Mouse (Mus musculus): ENCODE measurements around the gene 3110070M22Rik. TPM values are rescaled to one million over a fixed set of nuclear protein-coding genes. Genes with fewer than 3 reads are reported as not detected.

Gene 3110070M22Rik
- polyA plus RNA-seq, 1 experiment, result 1.6 TPM

GRCm38 (mm10) chr13:119461900-119462595 lies 26.1 kb downstream of the 3110070M22Rik start:
- Histone ChIP-seq H3K4me1 (ENCODE audit: control insufficient read depth, insufficient read depth, insufficient read length, low read length) (no peaks in the 10 kb centered on the region; the same call in 1 of the 2 replicates), H3K4me3 (ENCODE audit: low read depth, low read length) (peak overlapping the region; percentile 85), H3K36me3 (ENCODE audit: control insufficient read depth, insufficient read depth, low read length) (peaks cover 12% of the 10 kb centered on the region), H3K27ac (ENCODE audit: insufficient read depth, low read depth, low read length) (peak overlapping the region; percentile 60), H3K27me3 (ENCODE audit: control insufficient read depth, insufficient read depth, low read length) (no peaks in the 10 kb centered on the region)
- 3% methylated on average over 10 of the region's 10 CpGs for WGBS
- TF ChIP-seq CTCF (IDR thresholded peaks at IDR 0.05; ENCODE audit: extremely low read depth, insufficient read length, insufficient replicate concordance, low read depth, low read length), result no peak
- TF ChIP-seq POLR2A (IDR thresholded peaks at IDR 0.05; ENCODE audit: low read depth, low read length), result no peak

DNA sequence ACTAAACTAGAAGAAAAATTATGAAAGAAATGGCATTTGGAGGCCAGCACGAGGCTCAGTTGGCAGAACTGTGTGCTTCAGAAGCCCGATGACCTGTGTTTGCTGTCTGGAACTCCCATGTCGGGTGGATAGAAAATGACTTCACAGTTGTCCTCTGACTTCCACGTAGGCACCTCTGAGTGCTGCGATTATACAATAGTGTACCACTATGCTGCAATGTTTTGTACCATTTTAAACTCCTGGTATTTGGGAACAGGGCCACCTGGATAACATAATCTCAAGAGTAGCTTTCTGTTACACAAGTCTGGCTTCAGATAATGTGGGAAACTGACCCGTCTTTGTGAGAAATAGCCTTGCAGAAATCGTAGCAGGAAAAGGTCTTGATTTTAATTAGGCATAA lies 31.8 kb downstream of the 3110070M22Rik start:
- TF ChIP-seq POLR2A (IDR thresholded peaks at IDR 0.05; ENCODE audit: low read depth, low read length), result no peak
- no peak for TF ChIP-seq CTCF (IDR thresholded peaks at IDR 0.05; ENCODE audit: extremely low read depth, insufficient read length, insufficient replicate concordance, low read depth, low read length)
- H3K4me1 ChIP-seq (ENCODE audit: control insufficient read depth, insufficient read depth, insufficient read length, low read length), result no peaks in the 10 kb centered on the region
- H3K4me3 ChIP-seq (ENCODE audit: low read depth, low read length), result no peak overlapping the region
- peaks cover 33% of the 10 kb centered on the region for H3K36me3 ChIP-seq (ENCODE audit: control insufficient read depth, insufficient read depth, low read length)
- WGBS, result 88% methylated on average over 7 of the region's 7 CpGs
- no peaks in the 10 kb centered on the region for H3K27me3 ChIP-seq (ENCODE audit: control insufficient read depth, insufficient read depth, low read length)
- H3K27ac ChIP-seq (ENCODE audit: insufficient read depth, low read depth, low read length), result no peak overlapping the region

DNA sequence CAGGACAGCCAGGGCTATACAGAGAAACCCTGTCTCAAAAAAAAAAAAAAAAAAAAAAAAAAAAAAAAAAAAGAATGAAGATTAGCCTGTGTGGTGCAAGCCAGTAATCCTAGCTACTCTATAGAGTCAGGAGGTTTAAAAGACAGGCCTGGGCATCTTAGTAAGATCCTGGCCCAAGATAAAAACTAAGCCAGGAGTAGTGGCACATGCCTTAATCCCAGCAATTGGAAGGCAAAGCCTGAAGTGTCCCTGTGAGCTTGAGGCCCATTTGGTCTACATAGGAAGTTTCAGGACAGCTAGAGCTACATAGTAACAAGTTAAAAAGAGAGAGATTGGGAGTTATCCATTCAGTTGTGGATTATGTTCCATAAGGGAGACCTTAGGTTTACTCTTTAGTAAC lies 33.1 kb downstream of the 3110070M22Rik start:
- H3K36me3 ChIP-seq (ENCODE audit: control insufficient read depth, insufficient read depth, low read length), result peaks cover 42% of the 10 kb centered on the region
- no peaks in the 10 kb centered on the region for H3K4me1 ChIP-seq (ENCODE audit: control insufficient read depth, insufficient read depth, insufficient read length, low read length)
- H3K27ac ChIP-seq (ENCODE audit: insufficient read depth, low read depth, low read length), result no peak overlapping the region
- H3K4me3 ChIP-seq (ENCODE audit: low read depth, low read length), result no peak overlapping the region
- TF ChIP-seq CTCF (IDR thresholded peaks at IDR 0.05; ENCODE audit: extremely low read depth, insufficient read length, insufficient replicate concordance, low read depth, low read length), result no peak
- no peak for TF ChIP-seq POLR2A (IDR thresholded peaks at IDR 0.05; ENCODE audit: low read depth, low read length)
- H3K27me3 ChIP-seq (ENCODE audit: control insufficient read depth, insufficient read depth, low read length), result no peaks in the 10 kb centered on the region

DNA sequence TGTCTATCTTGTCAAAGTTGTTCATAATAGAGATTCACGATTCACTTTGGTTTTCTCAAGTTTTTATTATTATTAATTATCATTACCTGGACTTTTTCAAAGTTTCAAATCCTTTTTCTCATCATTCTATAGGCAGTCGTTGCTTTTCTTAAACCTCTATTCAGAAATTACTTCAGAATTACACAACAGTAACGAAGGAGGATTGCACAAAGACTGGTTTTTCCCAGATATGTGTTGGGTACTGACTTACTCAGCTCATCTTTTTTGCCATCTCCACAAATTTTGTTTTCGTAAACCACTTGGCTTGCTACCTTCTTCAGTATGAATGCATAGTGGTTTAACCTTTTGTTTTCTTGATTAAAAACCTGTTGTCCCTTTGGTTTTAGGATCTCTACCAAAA lies 34.6 kb downstream of the 3110070M22Rik start:
- TF ChIP-seq POLR2A (IDR thresholded peaks at IDR 0.05; ENCODE audit: low read depth, low read length) (no peak), CTCF (IDR thresholded peaks at IDR 0.05; ENCODE audit: extremely low read depth, insufficient read length, insufficient replicate concordance, low read depth, low read length) (no peak)
- Histone ChIP-seq H3K4me1 (ENCODE audit: control insufficient read depth, insufficient read depth, insufficient read length, low read length) (no peaks in the 10 kb centered on the region), H3K36me3 (ENCODE audit: control insufficient read depth, insufficient read depth, low read length) (peaks cover 46% of the 10 kb centered on the region), H3K27ac (ENCODE audit: insufficient read depth, low read depth, low read length) (no peak overlapping the region), H3K4me3 (ENCODE audit: low read depth, low read length) (no peak overlapping the region), H3K27me3 (ENCODE audit: control insufficient read depth, insufficient read depth, low read length) (no peaks in the 10 kb centered on the region)
- WGBS, result 91% methylated on average over 4 of the region's 4 CpGs

DNA sequence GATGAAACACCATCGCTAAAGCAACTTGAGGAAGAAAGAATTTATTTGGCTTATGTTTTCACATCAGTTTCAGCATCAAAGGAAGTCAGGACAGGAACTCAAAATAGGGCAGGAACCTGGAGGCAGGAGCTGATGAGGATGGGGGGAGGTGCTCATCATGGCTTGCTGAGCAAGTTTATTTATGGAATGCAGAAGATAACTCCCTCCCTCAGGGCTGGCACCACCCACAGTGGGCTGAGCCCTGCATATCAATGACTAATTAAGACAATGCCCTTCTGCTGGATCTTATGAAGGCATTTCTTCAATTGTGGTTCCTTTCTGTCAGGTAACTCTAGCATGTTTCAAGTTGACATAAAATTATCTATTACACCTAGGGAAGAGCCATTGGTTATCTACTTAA lies 45.9 kb downstream of the 3110070M22Rik start:
- 86% methylated on average over 1 of the region's 1 CpGs for WGBS
- Histone ChIP-seq H3K36me3 (ENCODE audit: control insufficient read depth, insufficient read depth, low read length) (peaks cover 40% of the 10 kb centered on the region), H3K27ac (ENCODE audit: insufficient read depth, low read depth, low read length) (no peak overlapping the region), H3K4me3 (ENCODE audit: low read depth, low read length) (no peak overlapping the region), H3K27me3 (ENCODE audit: control insufficient read depth, insufficient read depth, low read length) (no peaks in the 10 kb centered on the region), H3K4me1 (ENCODE audit: control insufficient read depth, insufficient read depth, insufficient read length, low read length) (no peaks in the 10 kb centered on the region)
- TF ChIP-seq CTCF (IDR thresholded peaks at IDR 0.05; ENCODE audit: extremely low read depth, insufficient read length, insufficient replicate concordance, low read depth, low read length) (no peak), POLR2A (IDR thresholded peaks at IDR 0.05; ENCODE audit: low read depth, low read length) (no peak)

Other genes with a start within 250 kb of the 3110070M22Rik start
- 5.9 and 10.7 TPM in 2 replicates for gene Paip1, start 59.8 kb downstream of the 3110070M22Rik start, polyA plus RNA-seq (2012; rRNA removed)
- 3.2 and 8.6 TPM in 2 replicates for gene 4833420G17Rik, start 25.6 kb downstream of the 3110070M22Rik start, polyA plus RNA-seq (2012; rRNA removed)
- 2.8 and 5.6 TPM in 2 replicates for gene Tmem267, start 344 bp downstream of the 3110070M22Rik start, polyA plus RNA-seq (2012; rRNA removed)
- gene Ccl28, start 135.4 kb upstream of the 3110070M22Rik start, polyA plus RNA-seq (2012; rRNA removed), result 2.4 and 2.8 TPM in 2 replicates
- gene Hmgcs1, start 202.0 kb upstream of the 3110070M22Rik start, polyA plus RNA-seq (2012; rRNA removed), result 7.8 and 14.3 TPM in 2 replicates